Mouse (Mus musculus): ENCODE measurements at regions not wholly inside any gene's neighbourhood (a gene's known extent, or its start where the extent isn't known, plus 50 kb on each side); places are given as distances from the start of the nearest gene placed in this dataset.

- TF ChIP-seq CTCF (IDR thresholded peaks at IDR 0.05; ENCODE audit: borderline replicate concordance, control insufficient read depth, extremely low read depth, insufficient read depth, low read length, poor library complexity): no peak
- TF ChIP-seq POLR2A (IDR thresholded peaks at IDR 0.05; ENCODE audit: control insufficient read depth, extremely low read depth, insufficient read depth, low read length, poor library complexity): no peak
Measured at GRCm38 (mm10) chr15:52899403-52899802, 985.3 kb upstream of the Gm7489 start.

All from thymus, adult 2 months (tissue).